Mouse (Mus musculus) bone marrow, adult 2 months (tissue): Measurements from ENCODE around the gene Llph.

Experiments used
- CTCF ChIP-seq: fragments of 200-500 bp; IDR thresholded peaks from 2 replicates; pipeline ENCODE4 v1.5.1; 2011; ENCODE audit warnings: low read length, control low read depth; ENCODE audit not compliant: control insufficient read depth, insufficient read depth
- POLR2A ChIP-seq: fragments of 200-500 bp; IDR thresholded peaks from 2 replicates; pipeline ENCODE4 v1.6.1; 2011; ENCODE audit warnings: low read depth, mild to moderate bottlenecking, control low read depth, low read length, borderline replicate concordance; ENCODE audit not compliant: control insufficient read depth

- no peak for TF ChIP-seq POLR2A
- TF ChIP-seq CTCF: no peak
Measured at GRCm38 (mm10) chr10:120210096-120210495, 16.8 kb upstream of the Llph start.
